Mouse (Mus musculus) G1E (cell line): ENCODE data around the gene Rarres2.

Experiments
- CTCF ChIP-seq: IDR thresholded peaks from 2 replicates; pipeline ENCODE4 v1.5.1; 2012; ENCODE audit warnings: low read depth, low read length, inconsistent platforms, mixed read lengths
- GATA1 ChIP-seq: IDR thresholded peaks from 2 replicates; pipeline ENCODE4 v1.6.1; 2012; ENCODE audit warnings: borderline replicate concordance, low read length, inconsistent platforms, mixed read lengths
- GATA2 ChIP-seq: IDR thresholded peaks from 2 replicates; pipeline ENCODE4 v1.6.1; 2012; ENCODE audit warnings: low read depth, low read length, inconsistent platforms, borderline replicate concordance
- POLR2AphosphoS5 ChIP-seq: IDR thresholded peaks from 2 replicates; pipeline ENCODE4 v1.6.1; 2012; ENCODE audit warnings: low read depth, low read length, inconsistent platforms; ENCODE audit not compliant: insufficient replicate concordance
- TAL1 ChIP-seq: conservative IDR thresholded peaks from 2 replicates; pipeline ENCODE4 v1.6.1; 2012; ENCODE audit warnings: low read depth, low read length, inconsistent platforms, mixed read lengths

- TF ChIP-seq CTCF (no peak), GATA1 (no peak), POLR2AphosphoS5 (no peak), TAL1 (no peak), GATA2 (no peak)
Measured at GRCm38 (mm10) chr6:48554280-48555103, 18.1 kb downstream of the Rarres2 start, which contains the start of gene Lrrc61.
